Mouse (Mus musculus) cerebellum, postnatal 10 days (tissue): ENCODE measurements around the gene Inafm2.

Experiments
- DNase-seq, 2 experiments: peaks; one replicate each; pipeline ENCODE4 v3.0.0; 2021; ENCODE audit warnings: mixed read lengths in 2 of 2

Inafm2 gene

GRCm38 (mm10) chr2:118783663-118784062, 38.1 kb downstream of the Inafm2 start:
- no peak for DNase-seq

GRCm38 (mm10) chr2:118786525-118786924, 41.0 kb downstream of the Inafm2 start:
- no peak for DNase-seq

DNA sequence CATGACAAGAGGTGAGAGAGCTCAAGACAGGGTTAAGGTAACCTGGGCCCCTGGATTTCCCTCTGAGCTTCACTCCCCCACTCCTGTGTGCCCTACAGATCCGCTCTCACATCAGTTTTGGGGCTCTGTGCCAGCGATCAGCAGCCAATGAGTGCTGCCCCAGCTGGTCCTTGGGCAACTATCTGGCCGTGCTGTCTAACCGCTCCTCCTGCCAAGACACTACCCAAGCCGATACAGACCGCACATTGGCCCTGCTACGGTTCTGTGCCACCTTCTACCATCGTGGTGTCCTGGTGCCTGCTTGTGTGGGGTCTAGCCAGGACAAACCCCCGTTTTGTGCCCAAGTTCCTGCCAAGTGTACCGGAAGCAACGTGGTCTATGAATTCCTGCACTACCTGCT, 43.9 kb downstream of the Inafm2 start:
- DNase-seq: peak; percentile 97

DNA sequence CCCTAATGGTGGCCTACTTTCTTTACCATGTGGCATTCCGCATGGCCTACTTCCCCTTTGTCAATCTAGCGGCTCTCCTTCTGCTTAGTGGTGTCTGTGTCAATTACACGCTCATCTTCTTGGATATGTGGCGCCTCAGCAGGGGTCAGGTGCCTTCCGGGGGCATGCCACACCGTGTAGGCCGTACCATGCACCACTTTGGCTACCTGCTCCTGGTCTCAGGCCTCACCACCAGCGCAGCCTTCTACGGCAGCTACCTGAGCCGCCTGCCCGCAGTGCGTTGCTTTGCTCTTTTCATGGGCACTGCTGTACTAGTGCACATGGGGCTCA, 44.6 kb downstream of the Inafm2 start:
- DNase-seq: no peak

DNA sequence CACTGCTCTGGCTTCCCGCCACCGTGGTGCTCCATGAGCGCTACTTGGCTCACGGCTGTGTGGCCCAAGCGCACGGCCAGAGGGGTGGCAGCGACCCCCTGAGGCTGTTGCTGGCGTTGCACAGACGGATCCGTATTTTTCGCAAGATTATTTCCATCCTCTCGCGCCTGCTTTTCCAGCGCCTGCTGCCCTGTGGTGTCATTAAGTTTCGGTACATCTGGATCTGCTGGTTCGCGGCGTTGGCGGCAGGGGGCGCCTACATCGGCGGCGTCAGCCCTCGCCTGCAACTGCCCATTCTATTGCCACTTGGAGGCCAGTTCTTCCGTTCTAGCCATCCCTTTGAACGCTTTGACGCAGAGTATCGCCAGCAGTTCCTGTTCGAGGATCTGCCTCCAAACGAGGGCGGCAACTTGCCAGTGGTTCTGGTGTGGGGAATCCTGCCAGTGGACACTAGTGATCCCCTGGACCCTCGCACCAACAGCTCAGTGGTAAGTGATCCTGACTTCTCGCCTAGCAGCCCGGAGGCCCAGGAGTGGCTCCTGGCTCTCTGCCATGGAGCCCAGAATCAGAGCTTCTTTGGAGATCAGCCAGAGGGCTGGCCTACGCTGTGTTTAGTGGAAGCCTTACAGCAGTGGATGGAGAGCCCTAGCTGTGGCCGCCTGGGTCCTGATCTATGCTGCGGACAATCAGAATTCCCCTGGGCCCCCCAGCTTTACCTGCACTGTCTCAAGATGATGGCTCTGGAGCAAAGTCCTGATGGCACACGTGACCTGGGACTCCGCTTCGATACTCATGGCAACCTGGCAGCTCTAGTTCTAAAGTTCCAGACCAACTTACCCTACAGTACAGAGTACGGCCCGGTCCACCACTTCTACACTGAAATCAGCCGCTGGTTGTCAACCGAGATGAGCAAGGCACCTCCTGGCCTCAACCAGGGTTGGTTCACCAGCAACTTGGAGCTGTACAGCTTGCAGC, 45.3 kb downstream of the Inafm2 start:
- peak; percentile 93 to 95 for DNase-seq

DNA sequence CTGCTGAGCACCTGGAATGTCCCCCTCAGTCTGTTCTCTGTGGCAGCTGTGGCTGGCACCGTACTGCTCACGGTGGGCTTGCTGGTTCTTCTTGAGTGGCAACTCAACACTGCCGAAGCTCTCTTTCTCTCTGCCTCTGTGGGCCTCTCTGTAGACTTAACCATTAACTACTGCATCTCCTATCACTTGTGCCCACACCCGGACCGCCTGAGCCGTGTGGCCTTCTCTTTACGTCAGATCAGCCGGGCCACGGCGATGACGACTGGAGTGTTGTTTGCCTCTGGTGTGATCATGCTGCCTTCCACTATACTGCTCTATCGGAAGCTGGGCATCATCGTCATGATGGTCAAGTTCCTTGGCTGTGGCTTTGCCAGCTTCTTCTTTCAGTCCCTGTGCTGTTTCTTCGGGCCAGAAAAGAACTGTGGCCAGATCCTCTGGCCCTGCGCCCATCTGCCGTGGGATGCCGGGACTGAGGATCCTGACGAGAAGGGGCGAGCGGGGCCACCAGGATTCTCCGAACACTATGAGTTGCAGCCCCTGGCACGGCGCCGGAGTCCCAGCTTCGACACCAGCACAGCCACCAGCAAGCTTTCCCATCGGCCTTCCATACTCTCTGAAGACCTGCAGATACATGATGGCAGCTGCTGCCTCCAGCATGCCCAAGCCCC, 46.2 kb downstream of the Inafm2 start:
- peak; percentile 76 to 79 for DNase-seq

DNA sequence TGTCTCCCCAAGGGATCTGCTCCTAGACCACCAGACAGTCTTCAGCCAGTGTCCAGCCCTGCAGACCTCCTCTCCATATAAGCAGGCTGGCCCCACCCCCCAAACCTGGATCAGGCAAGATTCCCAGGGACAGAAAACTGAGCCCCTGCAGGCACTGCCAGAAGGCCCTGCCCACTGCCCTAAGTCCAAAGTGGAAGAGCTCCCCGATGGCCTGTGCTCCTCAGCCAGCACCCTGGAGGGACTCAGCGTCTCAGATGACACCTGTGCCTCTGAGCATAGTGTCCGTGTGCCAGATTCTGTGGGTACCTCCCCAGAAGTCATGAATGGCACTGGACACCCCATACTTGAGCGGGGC, 46.7 kb downstream of the Inafm2 start:
- DNase-seq: peak in 1 of 2 experiments; percentile 17

GRCm38 (mm10) chr2:118793636-118794035, 48.1 kb downstream of the Inafm2 start:
- no peak for DNase-seq
